Mouse (Mus musculus): ENCODE measurements around the gene Calhm5.

Gene Calhm5

GRCm38 (mm10) chr10:34069606-34070005, 26.7 kb downstream of the Calhm5 start:
- DNase-seq: no peak

DNA sequence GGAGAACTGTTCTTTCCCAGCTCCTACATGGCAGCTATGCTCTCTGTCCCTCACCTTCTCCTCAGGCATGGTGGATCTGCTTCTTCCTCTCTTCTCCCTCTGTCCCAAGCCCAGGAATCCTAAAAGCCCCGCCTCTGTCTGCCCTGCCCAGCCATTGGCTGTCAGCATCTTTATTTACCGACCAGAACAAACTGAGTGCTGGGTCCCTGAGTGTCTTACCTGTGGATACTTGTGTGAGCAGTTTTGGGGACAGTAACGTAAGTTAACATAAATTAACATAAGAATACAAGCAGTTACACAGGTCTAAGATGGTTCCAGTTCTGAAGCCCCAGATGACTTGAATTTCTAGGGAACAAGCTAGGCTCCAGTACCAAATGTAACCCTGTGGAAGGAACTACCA, 29.7 kb downstream of the Calhm5 start:
- DNase-seq: no peak

- DNase-seq: no peak
Measured at GRCm38 (mm10) chr10:34053987-34054386, 42.3 kb downstream of the Calhm5 start.

- no peak for DNase-seq
Measured at GRCm38 (mm10) chr10:34044210-34044609, 52.1 kb downstream of the Calhm5 start, which contains the start of gene Calhm4. Gene Calhm4 (minus strand): TSS chr10:34044310.
